Mouse (Mus musculus): ENCODE measurements at regions not wholly inside any gene's neighbourhood (a gene's known extent, or its start where the extent isn't known, plus 50 kb on each side); places are given as distances from the start of the nearest gene placed in this dataset.

DNA sequence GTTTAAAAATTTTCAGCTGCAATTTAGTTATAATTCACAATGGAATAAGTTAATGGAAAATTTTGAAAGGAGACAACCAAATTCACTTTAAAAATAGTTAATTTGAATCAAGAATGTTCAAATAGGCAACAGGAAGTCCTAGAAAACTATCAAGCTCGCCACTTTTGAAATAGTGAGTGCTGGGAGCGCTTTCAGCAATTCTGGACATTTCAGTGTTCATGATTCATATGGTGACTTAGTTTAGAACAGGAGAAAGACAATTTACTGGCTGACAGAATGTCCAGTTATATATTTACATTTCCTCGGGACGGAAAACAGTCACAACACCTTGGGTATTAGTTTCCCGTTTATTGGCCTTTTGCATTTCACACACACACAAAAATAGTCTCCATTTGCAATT lies 691.9 kb upstream of the Adgrl2 start:
- intact Hi-C loops (cut with DNase I; ENCODE audit: low total_unique reads): no loop called here
- DNase-seq: no peak

DNA sequence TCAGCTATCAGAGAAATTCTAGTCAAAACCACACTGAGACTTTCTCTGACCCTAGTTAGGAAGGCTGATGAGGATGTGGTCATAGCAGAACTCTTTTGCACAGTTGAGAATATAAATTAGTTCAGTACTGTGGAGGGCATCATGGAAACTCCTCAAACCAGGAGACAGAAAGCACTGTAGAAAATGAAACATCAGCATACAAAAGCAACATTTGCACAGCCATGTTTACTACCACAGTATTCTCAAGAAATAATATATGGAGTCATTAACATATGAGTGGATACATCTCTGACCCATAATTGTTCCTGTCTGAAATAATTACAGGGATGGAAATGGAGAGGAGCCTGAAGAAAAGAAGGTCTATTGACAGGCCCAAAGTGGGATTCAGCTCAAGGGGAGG lies 683.6 kb upstream of the Adgrl2 start:
- no peak for DNase-seq
- intact Hi-C loops (cut with DNase I; ENCODE audit: low total_unique reads): no loop called here

DNA sequence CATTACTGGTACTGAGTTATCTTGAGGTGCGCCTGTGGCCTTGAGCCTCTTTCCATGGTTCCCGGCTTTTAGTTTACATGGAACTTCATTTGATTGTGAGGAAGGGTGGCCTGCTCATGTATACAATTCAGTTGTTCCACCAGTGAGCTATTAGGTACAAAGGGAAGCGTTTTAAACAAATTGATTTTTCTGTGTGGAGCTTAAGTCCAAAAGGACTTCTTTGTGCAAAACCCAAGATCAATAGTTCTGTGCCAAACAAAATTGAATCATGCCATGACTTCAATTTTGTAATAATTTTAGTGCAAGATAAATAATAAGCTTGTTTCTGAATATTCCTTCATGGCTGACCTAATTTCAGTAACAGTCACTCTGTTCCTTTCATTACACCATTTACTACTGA lies 674.3 kb upstream of the Adgrl2 start:
- DNase-seq: no peak
- intact Hi-C loops (cut with DNase I; ENCODE audit: low total_unique reads): no loop called here

DNA sequence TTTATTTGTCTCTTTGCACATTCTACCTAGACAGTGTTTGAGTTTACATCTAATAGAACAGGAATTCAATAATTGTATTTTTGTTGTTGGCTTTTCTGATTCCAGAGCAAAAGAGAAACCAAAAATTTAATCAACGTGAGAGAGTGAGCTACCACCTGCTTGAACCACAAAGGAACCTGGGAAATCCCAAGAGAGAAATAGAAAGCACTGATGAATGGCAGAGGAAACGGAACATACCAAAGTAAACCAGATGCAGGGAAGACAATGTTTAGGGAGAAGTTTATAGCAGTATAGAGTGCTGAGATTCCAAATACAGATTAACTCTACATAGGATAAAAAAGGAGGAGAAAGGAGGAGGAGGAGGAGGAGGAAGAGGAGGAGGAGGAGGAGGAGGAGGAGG lies 648.0 kb upstream of the Adgrl2 start:
- intact Hi-C loops (cut with DNase I; ENCODE audit: low total_unique reads): no loop called here
- no peak for DNase-seq

DNA sequence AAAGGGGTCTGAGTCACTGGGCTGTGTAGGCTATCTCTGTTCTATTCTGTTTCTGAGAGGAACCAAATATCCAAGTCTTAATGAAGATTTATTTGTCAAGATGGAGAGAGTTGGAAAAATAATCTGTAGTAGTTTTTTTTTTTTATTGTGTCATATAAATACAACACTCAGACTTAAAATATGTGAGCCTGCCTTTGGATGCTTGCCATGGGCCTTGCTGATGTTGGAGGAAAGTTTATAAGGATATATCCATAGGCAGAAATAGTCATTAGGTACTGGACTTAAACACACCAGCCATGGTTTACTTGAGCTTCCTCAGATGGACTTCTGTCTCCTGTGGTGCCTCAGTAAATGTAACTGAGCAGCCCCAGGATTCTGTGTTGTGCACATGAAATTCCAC lies 635.8 kb upstream of the Adgrl2 start:
- intact Hi-C loops (cut with DNase I; ENCODE audit: low total_unique reads): no loop called here
- no peak for DNase-seq

DNA sequence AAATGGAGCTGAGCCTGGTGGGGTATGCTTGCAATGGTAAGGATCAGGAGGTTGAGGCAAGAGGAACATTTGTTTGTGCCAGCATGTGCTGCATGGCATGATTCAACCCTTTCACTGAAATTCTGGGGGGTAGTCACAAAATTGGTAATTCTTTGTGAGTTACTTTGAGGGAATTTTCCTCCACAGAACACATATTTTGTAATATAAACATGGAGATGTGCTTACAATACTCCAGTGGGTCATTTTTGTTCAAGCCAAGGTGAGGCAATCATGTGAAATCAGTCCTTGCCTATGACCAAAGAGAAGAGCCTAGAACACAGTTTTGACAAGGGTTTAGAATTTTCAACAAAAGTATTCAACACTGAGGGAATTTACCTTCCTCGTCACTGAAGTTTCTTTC lies 635.1 kb upstream of the Adgrl2 start:
- intact Hi-C loops (cut with DNase I; ENCODE audit: low total_unique reads): no loop called here
- DNase-seq: no peak

DNA sequence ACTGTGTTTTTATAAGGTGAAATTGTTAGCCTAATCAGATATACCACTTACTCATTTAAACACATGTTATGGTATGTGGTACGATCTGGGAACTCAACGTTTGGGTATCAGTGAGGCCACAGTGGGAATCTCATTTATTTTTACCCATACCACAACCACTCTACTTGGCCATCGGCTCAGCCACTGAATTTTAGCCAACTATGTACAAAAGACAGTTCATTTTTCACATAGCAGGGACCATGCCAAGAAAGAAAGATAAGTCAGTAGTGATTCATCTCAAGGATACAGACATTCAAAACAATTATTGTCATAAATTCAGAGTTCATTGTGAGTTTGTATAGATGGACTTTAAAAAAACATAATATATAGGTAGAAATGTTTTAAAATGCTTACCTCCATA lies 634.7 kb upstream of the Adgrl2 start:
- no peak for DNase-seq
- intact Hi-C loops (cut with DNase I; ENCODE audit: low total_unique reads): no loop called here

DNA sequence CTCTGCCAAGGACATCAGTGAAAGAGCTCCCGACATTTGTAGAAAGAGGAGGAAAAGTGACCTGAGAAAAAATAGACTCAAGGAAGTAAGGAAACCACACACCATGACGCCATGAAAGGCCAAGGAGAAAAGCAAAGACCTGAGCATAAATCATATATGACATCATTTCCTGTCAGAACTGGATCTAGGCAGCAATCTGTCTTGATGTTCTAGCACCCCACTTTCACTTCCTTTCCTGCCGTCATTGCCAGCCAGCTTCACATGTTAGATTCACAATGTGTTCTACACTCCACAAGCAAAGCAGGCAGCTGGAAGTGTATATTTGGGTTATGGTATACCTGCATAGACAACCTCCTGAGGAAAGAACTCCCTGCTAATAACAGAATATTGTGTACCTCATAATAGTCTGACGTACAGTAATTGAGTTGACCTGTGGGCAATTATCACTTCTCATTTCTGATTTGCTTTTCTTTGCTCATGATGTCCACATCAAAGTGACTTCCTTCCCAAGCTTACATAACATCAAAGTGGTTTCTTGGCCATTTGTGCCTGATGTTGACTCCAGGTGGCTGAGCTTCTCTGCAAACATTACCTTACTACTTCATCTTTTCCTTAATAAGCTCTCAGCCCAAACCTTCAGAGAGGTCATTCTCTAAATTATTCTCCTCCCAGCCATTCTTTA lies 633.6 kb upstream of the Adgrl2 start:
- intact Hi-C loops (cut with DNase I; ENCODE audit: low total_unique reads): no loop called here
- DNase-seq: no peak

DNA sequence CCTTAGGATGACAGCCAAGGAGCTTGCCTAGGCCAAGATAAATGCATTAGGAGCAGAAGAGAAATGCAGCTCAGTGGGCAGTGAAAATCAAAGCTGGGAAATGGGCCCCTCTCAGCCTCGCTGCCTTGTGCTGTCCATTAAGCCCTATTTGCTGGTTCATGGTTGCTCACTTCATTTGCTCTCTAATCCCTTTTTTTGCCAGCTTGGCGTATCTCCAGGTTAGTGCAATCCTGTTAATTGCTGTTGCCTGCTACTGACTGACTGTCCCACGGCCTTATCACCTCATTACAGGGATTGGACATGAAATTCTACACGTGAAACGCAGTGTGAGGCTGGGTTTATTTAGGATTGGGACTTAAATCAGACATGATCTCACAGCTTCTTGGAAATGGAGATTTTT lies 613.5 kb upstream of the Adgrl2 start:
- intact Hi-C loops (cut with DNase I; ENCODE audit: low total_unique reads): no loop called here
- no peak for DNase-seq

DNA sequence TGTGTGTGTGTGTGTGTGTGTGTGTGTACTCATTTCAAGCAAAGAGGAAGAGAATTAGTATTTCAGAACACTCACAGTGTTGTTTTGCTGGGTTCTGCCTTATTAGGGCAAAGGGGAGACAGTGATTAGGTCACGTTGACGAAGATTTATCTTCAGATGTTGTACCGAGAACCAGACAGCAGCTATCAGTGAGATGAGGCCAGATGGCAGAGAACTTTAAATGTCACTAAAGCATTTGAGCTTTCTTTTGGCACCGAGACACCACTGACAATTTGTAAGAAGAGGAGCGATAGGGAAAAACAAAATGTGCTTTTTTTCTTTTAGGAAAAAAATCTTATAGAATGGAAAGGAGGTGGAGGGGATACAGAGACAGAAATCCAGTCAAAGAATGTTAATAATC lies 610.9 kb upstream of the Adgrl2 start:
- no peak for DNase-seq
- intact Hi-C loops (cut with DNase I; ENCODE audit: low total_unique reads): no loop called here

DNA sequence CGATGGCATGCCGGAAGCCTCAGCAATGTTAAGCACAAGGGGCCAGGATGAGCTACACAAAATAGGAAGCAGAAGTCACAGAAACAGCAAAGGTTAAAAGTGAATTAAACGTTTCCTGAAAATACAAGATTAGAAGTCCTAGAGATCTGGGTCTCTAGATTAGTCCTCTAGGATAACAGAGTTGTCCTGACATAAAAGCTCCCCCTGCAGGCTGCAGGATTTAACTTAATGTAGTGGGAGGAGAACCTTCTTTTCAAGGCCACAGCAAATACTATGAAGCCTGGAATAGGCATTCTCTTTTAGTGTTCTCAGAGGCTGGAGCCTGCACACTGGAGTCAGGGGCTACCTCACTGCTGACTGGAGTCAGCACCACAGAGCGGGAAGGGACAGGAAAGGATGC lies 604.1 kb upstream of the Adgrl2 start:
- peak; percentile 9 for DNase-seq

DNA sequence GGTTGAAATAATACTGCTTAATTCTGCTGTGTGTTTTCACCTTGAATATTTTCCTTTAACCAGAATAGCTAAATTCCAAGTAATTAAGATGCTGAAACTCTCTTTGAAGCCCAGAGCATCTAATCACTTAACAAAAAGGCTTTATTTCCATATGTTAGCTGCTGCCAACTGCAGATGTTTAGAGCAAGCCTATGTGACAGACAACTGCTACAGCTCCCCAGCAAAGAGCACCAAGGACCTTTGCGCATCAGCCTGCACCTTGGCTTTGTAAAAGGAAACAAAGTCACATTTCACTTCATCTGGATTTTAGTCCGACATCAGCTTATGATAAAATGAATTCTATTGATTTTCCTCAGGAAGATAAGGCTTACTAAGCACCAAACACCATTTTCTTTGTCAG lies 595.4 kb upstream of the Adgrl2 start:
- DNase-seq: no peak
- intact Hi-C loops (cut with DNase I; ENCODE audit: low total_unique reads): no loop called here

More for the DNA sequence above, 604.1 kb upstream of the Adgrl2 start:
- intact Hi-C loops (cut with DNase I; ENCODE audit: low total_unique reads): no loop called here

DNA sequence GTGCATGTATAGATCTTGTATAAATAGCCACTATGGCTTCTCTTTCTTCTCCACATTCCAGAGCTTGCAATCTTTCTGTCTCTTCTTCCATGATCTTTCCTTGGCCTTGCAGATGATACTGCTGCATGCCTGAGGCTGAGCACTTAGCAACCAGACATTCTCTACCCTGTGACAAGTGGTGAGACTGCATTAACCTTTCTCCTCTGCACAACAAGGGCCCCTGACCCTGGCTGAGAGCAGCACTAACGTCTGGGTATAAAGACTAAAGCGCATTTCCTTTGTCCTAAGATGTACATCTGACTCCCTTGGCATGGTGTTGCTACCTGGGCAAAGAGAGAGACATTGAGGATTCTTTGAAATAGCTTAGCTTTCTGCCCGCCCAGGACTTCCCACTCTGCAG lies 590.8 kb upstream of the Adgrl2 start:
- DNase-seq: no peak
- intact Hi-C loops (cut with DNase I; ENCODE audit: low total_unique reads): no loop called here

DNA sequence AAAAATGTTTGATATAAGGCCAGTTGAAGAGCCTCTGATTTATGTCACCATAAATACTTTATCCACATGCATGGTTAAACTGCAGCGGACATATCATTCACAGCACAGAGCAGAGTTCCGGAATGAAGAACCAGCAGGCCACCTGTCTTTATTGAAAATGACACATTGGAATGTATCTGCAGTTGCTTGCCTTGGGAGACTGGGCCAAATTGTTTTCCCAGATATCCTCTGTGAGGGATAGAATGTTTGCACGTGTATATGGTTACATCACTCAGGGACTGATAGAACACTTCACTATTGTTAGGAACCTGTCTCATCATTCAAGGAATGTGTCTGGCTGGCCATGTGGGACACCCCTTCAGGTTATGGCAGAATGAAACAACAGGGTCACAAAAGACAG lies 585.3 kb upstream of the Adgrl2 start:
- intact Hi-C loops (cut with DNase I; ENCODE audit: low total_unique reads): no loop called here
- DNase-seq: no peak

DNA sequence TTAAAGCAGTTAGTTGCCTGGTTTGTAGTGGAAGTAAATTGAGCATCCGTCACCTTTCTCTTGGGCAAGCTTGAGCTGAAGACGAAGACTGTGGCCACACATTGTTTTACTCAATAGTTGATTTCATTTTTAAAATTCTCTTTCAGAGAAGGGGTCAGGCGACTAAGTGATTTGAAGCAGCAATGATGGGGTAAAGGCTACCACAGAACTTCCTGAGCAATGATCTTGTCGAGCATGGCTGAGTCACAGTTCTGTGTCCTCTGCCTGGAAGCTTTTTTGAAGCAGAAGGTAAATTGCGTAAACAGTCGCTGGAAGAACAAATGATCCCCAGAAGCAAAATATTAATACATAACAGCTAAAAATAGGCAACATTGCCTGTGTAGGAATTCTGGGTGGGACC lies 576.5 kb upstream of the Adgrl2 start:
- intact Hi-C loops (cut with DNase I; ENCODE audit: low total_unique reads): no loop called here
- DNase-seq: no peak

DNA sequence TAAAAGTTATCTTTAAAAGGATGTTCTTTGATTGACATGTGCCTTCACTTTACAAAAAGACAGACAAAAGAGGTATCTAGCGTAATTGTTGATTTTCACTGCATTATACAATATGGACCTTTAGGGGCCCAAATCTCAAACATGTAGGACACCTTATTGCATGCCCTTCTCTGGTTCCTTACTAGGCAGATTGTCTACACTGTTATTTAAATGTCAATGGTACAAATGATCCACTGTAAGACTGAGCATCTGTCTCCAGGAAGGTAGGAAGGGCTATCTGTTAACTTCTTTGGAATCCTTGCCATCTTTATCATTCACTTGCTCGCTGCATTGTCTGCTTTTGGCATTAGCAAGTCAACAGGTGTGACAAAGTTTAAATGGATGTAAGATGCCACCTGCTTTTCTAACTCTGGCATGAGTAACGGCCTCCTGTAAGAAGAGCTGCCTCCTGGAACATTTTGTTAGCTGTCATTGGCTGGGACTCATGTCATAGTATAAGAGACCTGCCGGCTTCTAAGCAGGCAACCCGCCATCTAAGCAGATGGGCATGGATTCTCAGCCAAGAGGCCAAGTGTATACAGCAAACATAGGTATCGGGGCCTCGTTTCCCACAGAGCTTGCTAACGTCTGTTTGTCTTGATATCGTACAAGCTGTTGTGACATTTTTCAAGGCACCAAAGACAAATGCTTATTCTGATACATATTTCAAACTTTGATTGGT lies 560.0 kb upstream of the Adgrl2 start:
- DNase-seq: no peak
- intact Hi-C loops (cut with DNase I; ENCODE audit: low total_unique reads): no loop called here

DNA sequence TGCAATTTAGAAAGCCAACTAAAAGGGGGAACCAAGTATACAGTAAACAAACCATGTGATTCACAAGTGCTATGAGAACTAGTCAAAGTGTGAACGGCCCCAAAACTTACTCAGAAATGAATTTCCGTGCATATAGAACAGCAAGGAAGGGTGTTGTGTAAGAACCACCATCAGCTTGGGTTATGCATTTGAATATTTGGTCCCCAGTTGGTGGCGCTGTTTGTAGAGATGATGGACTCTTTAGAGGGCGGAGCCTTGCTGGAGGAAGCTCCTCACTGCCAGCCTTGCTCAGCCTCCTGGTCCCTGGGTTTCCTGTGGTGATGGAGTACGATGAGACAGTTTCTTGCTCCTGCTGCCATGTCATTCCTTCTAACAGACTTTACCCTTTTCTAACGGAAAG lies 556.7 kb upstream of the Adgrl2 start:
- no peak for DNase-seq
- intact Hi-C loops (cut with DNase I; ENCODE audit: low total_unique reads): no loop called here

DNA sequence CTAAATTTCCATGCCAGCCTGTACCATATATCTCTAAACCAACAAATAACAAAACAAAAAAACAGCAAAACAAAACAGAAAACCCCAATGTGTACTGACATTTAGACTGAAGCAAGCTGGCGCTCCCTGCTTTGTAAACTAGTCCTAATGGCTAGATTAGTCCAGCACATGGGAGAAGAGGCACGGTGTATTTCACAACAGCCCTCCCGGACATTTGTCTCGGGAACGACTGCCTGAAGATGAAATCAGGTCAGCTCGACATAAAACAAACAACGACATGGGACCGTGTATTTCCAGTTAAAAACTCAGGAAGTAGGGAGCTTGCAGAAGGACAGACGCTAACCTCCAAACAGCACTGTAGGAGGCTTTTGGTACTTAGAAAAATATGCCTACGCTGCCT lies 555.9 kb upstream of the Adgrl2 start:
- no peak for DNase-seq

DNA sequence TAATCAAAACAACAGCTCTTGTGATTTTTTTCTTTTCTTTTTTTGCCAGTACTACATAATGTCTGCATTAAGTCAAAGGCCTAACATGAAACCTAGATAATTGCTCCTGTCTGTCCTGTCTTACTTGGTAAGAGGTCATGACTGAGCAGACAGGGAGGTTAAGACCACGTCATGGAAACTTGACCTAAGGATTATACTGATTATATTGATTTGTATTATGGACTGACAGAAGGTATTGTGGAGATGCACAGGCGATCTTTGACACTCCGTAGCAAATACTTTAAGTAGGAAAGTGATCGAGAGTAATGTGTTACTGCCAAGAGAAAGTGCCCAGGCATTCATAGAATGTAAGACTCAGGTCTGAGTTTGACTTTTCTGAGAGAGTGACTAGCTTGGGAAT lies 543.8 kb upstream of the Adgrl2 start:
- no peak for DNase-seq
- intact Hi-C loops (cut with DNase I; ENCODE audit: low total_unique reads): no loop called here

More for the DNA sequence above, 555.9 kb upstream of the Adgrl2 start:
- intact Hi-C loops (cut with DNase I; ENCODE audit: low total_unique reads): no loop called here

DNA sequence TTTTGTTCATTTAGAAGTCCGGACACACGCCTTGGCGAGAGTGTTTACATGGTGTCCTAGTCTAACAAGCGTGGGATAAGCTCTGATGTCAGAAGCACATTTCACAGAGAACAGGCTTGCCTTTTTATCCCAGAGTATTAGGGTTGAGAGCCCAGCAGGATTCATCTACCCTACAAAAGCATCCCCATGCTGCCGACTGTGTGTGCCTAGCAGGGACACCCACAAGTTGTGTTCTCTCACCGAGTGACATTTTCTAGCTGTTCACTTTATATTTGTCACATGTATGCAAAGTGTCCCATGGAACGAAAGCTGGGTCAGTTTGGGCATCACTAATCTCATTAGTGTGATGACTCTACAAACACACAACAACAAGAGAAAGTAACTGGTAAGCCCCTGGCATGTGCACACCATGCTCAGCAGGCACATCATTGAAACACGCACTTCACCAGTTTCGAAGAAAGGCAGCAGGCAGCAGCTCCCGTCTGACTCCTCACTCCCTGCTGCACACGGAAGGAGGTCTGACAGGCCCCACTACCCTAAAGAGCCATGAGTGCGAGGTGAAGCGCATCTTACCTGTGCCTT lies 539.8 kb upstream of the Adgrl2 start:
- intact Hi-C loops (cut with DNase I; ENCODE audit: low total_unique reads): no loop called here
- DNase-seq: no peak

DNA sequence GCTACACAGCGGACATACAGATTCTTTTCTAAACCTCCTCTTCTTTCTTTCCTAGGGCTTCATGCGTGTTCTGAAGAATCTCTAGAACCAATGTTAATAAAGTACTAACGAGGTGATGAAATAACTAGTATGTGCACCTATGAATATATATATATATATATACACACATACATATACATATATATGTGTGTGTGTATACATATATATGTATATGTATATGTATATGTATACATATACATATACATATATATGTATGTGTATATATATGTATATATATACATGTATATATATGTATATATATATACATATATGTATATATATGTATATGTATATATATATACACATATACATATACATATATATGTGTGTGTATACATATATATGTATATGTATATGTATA lies 536.2 kb upstream of the Adgrl2 start:
- no peak for DNase-seq
- intact Hi-C loops (cut with DNase I; ENCODE audit: low total_unique reads): no loop called here

All from gastrocnemius, postnatal 14 days (tissue).